Mouse (Mus musculus): ENCODE results near the gene Tgfb1i1. TPM values are rescaled to one million over a fixed set of nuclear protein-coding genes. Genes with fewer than 3 reads are reported as not detected.
A peak's percentile ranks its signal among the peaks of the same experiment; 100 is the strongest.

Tgfb1i1 gene
- total and polyA plus RNA-seq, 2 experiments from 2014 or later, result 93.8 to 112 TPM

GRCm38 (mm10) chr7:128298481-128299342, 52.1 kb downstream of the Tgfb1i1 start:
- peak overlapping the region; percentile 77 for H3K4me3 ChIP-seq (ENCODE audit: low read depth, low read length)
- ATAC-seq (ENCODE audit: insufficient read depth, low read depth) (no peak), DNase-seq (ENCODE audit: low spot score) (no peak)
- WGBS, result 81% methylated on average over 8 of the region's 8 CpGs
- H3K36me3 ChIP-seq (replicated peaks; ENCODE audit: control insufficient read depth, insufficient read depth, low read length), result no peaks in the 10 kb centered on the region
- H3K9ac ChIP-seq (replicated peaks; ENCODE audit: low read depth, low read length), result peak overlapping the region; percentile 71
- H3K27me3 ChIP-seq (ENCODE audit: control insufficient read depth, insufficient read depth, low read length), result no peaks in the 10 kb centered on the region
- 0 out of 2 replicates have a peak, but pooled peaks cover 5% of the 10 kb centered on the region for H3K4me1 ChIP-seq (ENCODE audit: control insufficient read depth, insufficient read depth)
- TF ChIP-seq EP300 (IDR thresholded peaks at IDR 0.05; ENCODE audit: low read depth), result no peak
- TF ChIP-seq CTCF (IDR thresholded peaks at IDR 0.05; ENCODE audit: low read depth), result no peak
- peak overlapping the region; percentile 70 for H3K4me2 ChIP-seq (ENCODE audit: low read depth, low read length)
- no peaks in the 10 kb centered on the region for H3K9me3 ChIP-seq (replicated peaks; ENCODE audit: control insufficient read depth, low read length)
- H3K27ac ChIP-seq (ENCODE audit: low read depth), result no peak overlapping the region

- H3K36me3 ChIP-seq (replicated peaks; ENCODE audit: control insufficient read depth, insufficient read depth, low read length), result no peaks in the 10 kb centered on the region
- no peak for DNase-seq (ENCODE audit: low spot score)
- H3K4me3 ChIP-seq (ENCODE audit: low read depth, low read length), result no peak overlapping the region
- H3K27me3 ChIP-seq (ENCODE audit: control insufficient read depth, insufficient read depth, low read length), result no peaks in the 10 kb centered on the region
- TF ChIP-seq EP300 (IDR thresholded peaks at IDR 0.05; ENCODE audit: low read depth), result no peak
- no peak for TF ChIP-seq CTCF (IDR thresholded peaks at IDR 0.05; ENCODE audit: low read depth)
- H3K4me2 ChIP-seq (ENCODE audit: low read depth, low read length), result no peak overlapping the region
- 0 out of 2 replicates have a peak, but pooled peaks cover 5% of the 10 kb centered on the region for H3K4me1 ChIP-seq (ENCODE audit: control insufficient read depth, insufficient read depth)
- H3K9me3 ChIP-seq (replicated peaks; ENCODE audit: control insufficient read depth, low read length), result no peaks in the 10 kb centered on the region
- no peak overlapping the region for H3K27ac ChIP-seq (ENCODE audit: low read depth)
- no peak for ATAC-seq (ENCODE audit: insufficient read depth, low read depth)
- whole genome bisulfite sequencing, result 55% methylated on average over 3 of the region's 3 CpGs
- H3K9ac ChIP-seq (replicated peaks; ENCODE audit: low read depth, low read length), result no peak overlapping the region
Measured at GRCm38 (mm10) chr7:128300952-128301351, 54.3 kb downstream of the Tgfb1i1 start.

GRCm38 (mm10) chr7:128302151-128302550, 55.5 kb downstream of the Tgfb1i1 start:
- ATAC-seq (ENCODE audit: insufficient read depth, low read depth) (no peak), DNase-seq (ENCODE audit: low spot score) (no peak)
- Histone ChIP-seq H3K27ac (ENCODE audit: low read depth) (no peak overlapping the region), H3K36me3 (replicated peaks; ENCODE audit: control insufficient read depth, insufficient read depth, low read length) (no peaks in the 10 kb centered on the region), H3K4me3 (ENCODE audit: low read depth, low read length) (no peak overlapping the region), H3K9me3 (replicated peaks; ENCODE audit: control insufficient read depth, low read length) (no peaks in the 10 kb centered on the region), H3K4me1 (ENCODE audit: control insufficient read depth, insufficient read depth) (0 out of 2 replicates have a peak, but pooled peaks cover 2% of the 10 kb centered on the region), H3K4me2 (ENCODE audit: low read depth, low read length) (no peak overlapping the region), H3K27me3 (ENCODE audit: control insufficient read depth, insufficient read depth, low read length) (no peaks in the 10 kb centered on the region), H3K9ac (replicated peaks; ENCODE audit: low read depth, low read length) (no peak overlapping the region)
- no peak for TF ChIP-seq EP300 (IDR thresholded peaks at IDR 0.05; ENCODE audit: low read depth)
- WGBS, result 60% methylated on average over 3 of the region's 3 CpGs

- no peaks in the 10 kb centered on the region for H3K27me3 ChIP-seq (ENCODE audit: control insufficient read depth, insufficient read depth, low read length)
- no peak for TF ChIP-seq CTCF (IDR thresholded peaks at IDR 0.05; ENCODE audit: low read depth)
- TF ChIP-seq EP300 (IDR thresholded peaks at IDR 0.05; ENCODE audit: low read depth), result no peak
- H3K4me3 ChIP-seq (ENCODE audit: low read depth, low read length), result no peak overlapping the region
- H3K4me2 ChIP-seq (ENCODE audit: low read depth, low read length), result no peak overlapping the region
- H3K36me3 ChIP-seq (replicated peaks; ENCODE audit: control insufficient read depth, insufficient read depth, low read length), result no peaks in the 10 kb centered on the region
- DNase-seq (ENCODE audit: low spot score), result no peak
- no peak overlapping the region for H3K9ac ChIP-seq (replicated peaks; ENCODE audit: low read depth, low read length)
- WGBS, result 76% methylated on average over 6 of the region's 6 CpGs
- H3K4me1 ChIP-seq (ENCODE audit: control insufficient read depth, insufficient read depth), result no peaks in the 10 kb centered on the region
- no peaks in the 10 kb centered on the region for H3K9me3 ChIP-seq (replicated peaks; ENCODE audit: control insufficient read depth, low read length)
- no peak for ATAC-seq (ENCODE audit: insufficient read depth, low read depth)
- no peak overlapping the region for H3K27ac ChIP-seq (ENCODE audit: low read depth)
Measured at GRCm38 (mm10) chr7:128304198-128304597, 57.6 kb downstream of the Tgfb1i1 start.

- DNase-seq (ENCODE audit: low spot score) (peak; percentile 79), ATAC-seq (ENCODE audit: insufficient read depth, low read depth) (0 out of 2 replicates have a peak, but pooled peaks have one; percentile 64)
- TF ChIP-seq EP300 (IDR thresholded peaks at IDR 0.05; ENCODE audit: low read depth) (no peak), CTCF (IDR thresholded peaks at IDR 0.05; ENCODE audit: low read depth) (peak; percentile 65)
- Histone ChIP-seq H3K4me2 (ENCODE audit: low read depth, low read length) (no peak overlapping the region), H3K36me3 (replicated peaks; ENCODE audit: control insufficient read depth, insufficient read depth, low read length) (no peaks in the 10 kb centered on the region), H3K27ac (ENCODE audit: low read depth) (no peak overlapping the region), H3K9me3 (replicated peaks; ENCODE audit: control insufficient read depth, low read length) (no peaks in the 10 kb centered on the region), H3K9ac (replicated peaks; ENCODE audit: low read depth, low read length) (no peak overlapping the region), H3K4me3 (ENCODE audit: low read depth, low read length) (no peak overlapping the region), H3K27me3 (ENCODE audit: control insufficient read depth, insufficient read depth, low read length) (no peaks in the 10 kb centered on the region), H3K4me1 (ENCODE audit: control insufficient read depth, insufficient read depth) (peaks cover 4% of the 10 kb centered on the region)
- 7% methylated on average over 5 of the region's 5 CpGs for WGBS
Measured at GRCm38 (mm10) chr7:128304907-128305306, 58.3 kb downstream of the Tgfb1i1 start.

Small RNAs within 50 kb of the gene (microRNA-seq; reads per million reads assigned to microRNA genes)
- not detected for gene Mir3103

Other genes starting within 250 kb of the Tgfb1i1 start
- 22.8 and 52.7 TPM in 2 replicates for gene Trim72, start 242.9 kb upstream of the Tgfb1i1 start, total RNA-seq (2014; rRNA removed; ENCODE audit: low replicate concordance)
- gene Trim72, start 242.9 kb upstream of the Tgfb1i1 start, polyA plus RNA-seq (2015; fragmentation: Nextera tagmentation; extraction: Ambion mirVana), result 2.2 and 2.3 TPM in 2 replicates
- gene Itgam, start 184.2 kb upstream of the Tgfb1i1 start, total RNA-seq (2014; rRNA removed; ENCODE audit: low replicate concordance), result 0.38 and 1.9 TPM in 2 replicates
- gene Itgam, start 184.2 kb upstream of the Tgfb1i1 start, polyA plus RNA-seq (2015; fragmentation: Nextera tagmentation; extraction: Ambion mirVana), result 0.53 and 0.58 TPM in 2 replicates
- not detected in 2 replicates for gene Gm49368, start 184.1 kb upstream of the Tgfb1i1 start, total RNA-seq (2014; rRNA removed; ENCODE audit: low replicate concordance)
- not detected in 2 replicates for gene Gm49368, start 184.1 kb upstream of the Tgfb1i1 start, polyA plus RNA-seq (2015; fragmentation: Nextera tagmentation; extraction: Ambion mirVana)
- gene Itgax, start 117.3 kb upstream of the Tgfb1i1 start, total RNA-seq (2014; rRNA removed; ENCODE audit: low replicate concordance), result 0.70 TPM in 1 of 2 replicates, not detected in the other
- 0.12 and 0.19 TPM in 2 replicates for gene Itgax, start 117.3 kb upstream of the Tgfb1i1 start, polyA plus RNA-seq (2015; fragmentation: Nextera tagmentation; extraction: Ambion mirVana)
- gene Itgad, start 92.4 kb upstream of the Tgfb1i1 start, total RNA-seq (2014; rRNA removed; ENCODE audit: low replicate concordance), result not detected in 2 replicates
- 0.25 TPM in 1 of 2 replicates, not detected in the other for gene Itgad, start 92.4 kb upstream of the Tgfb1i1 start, polyA plus RNA-seq (2015; fragmentation: Nextera tagmentation; extraction: Ambion mirVana)
- 1,202 and 1,223 TPM in 2 replicates for gene Cox6a2, start 40.4 kb upstream of the Tgfb1i1 start, total RNA-seq (2014; rRNA removed; ENCODE audit: low replicate concordance)
- 3,388 and 3,605 TPM in 2 replicates for gene Cox6a2, start 40.4 kb upstream of the Tgfb1i1 start, polyA plus RNA-seq (2015; fragmentation: Nextera tagmentation; extraction: Ambion mirVana)
- 18.9 and 32.0 TPM in 2 replicates for gene Armc5, start 9.5 kb upstream of the Tgfb1i1 start, total RNA-seq (2014; rRNA removed; ENCODE audit: low replicate concordance)
- 8.3 and 8.9 TPM in 2 replicates for gene Armc5, start 9.5 kb upstream of the Tgfb1i1 start, polyA plus RNA-seq (2015; fragmentation: Nextera tagmentation; extraction: Ambion mirVana)
- gene 9130023H24Rik, start 8.8 kb upstream of the Tgfb1i1 start, total RNA-seq (2014; rRNA removed; ENCODE audit: low replicate concordance), result 3.6 and 3.9 TPM in 2 replicates
- 4.4 and 5.1 TPM in 2 replicates for gene 9130023H24Rik, start 8.8 kb upstream of the Tgfb1i1 start, polyA plus RNA-seq (2015; fragmentation: Nextera tagmentation; extraction: Ambion mirVana)
- gene Slc5a2, start 18.8 kb downstream of the Tgfb1i1 start, total RNA-seq (2014; rRNA removed; ENCODE audit: low replicate concordance), result not detected in 2 replicates
- 0.20 and 0.30 TPM in 2 replicates for gene Slc5a2, start 18.8 kb downstream of the Tgfb1i1 start, polyA plus RNA-seq (2015; fragmentation: Nextera tagmentation; extraction: Ambion mirVana)
- 14.1 and 22.4 TPM in 2 replicates for gene BC017158, start 51.4 kb downstream of the Tgfb1i1 start, total RNA-seq (2014; rRNA removed; ENCODE audit: low replicate concordance)
- 5.8 and 6.8 TPM in 2 replicates for gene BC017158, start 51.4 kb downstream of the Tgfb1i1 start, polyA plus RNA-seq (2015; fragmentation: Nextera tagmentation; extraction: Ambion mirVana)
- gene Rgs10, start 171.9 kb downstream of the Tgfb1i1 start, total RNA-seq (2014; rRNA removed; ENCODE audit: low replicate concordance), result 0.69 and 3.3 TPM in 2 replicates
- gene Rgs10, start 171.9 kb downstream of the Tgfb1i1 start, polyA plus RNA-seq (2015; fragmentation: Nextera tagmentation; extraction: Ambion mirVana), result 7.2 and 7.8 TPM in 2 replicates
- 27.4 and 59.5 TPM in 2 replicates for gene Tial1, start 214.9 kb downstream of the Tgfb1i1 start, total RNA-seq (2014; rRNA removed; ENCODE audit: low replicate concordance)
- 10.8 and 13.3 TPM in 2 replicates for gene Tial1, start 214.9 kb downstream of the Tgfb1i1 start, polyA plus RNA-seq (2015; fragmentation: Nextera tagmentation; extraction: Ambion mirVana)